Mouse (Mus musculus): ENCODE results near the gene Lamb1. TPM values are rescaled to one million over a fixed set of nuclear protein-coding genes. Genes with fewer than 3 reads are reported as not detected.
A peak's percentile ranks its signal among the peaks of the same experiment; 100 is the strongest.

The Lamb1 gene
- polyA plus RNA-seq, 1 experiment: 96.1 TPM

- Histone ChIP-seq H3K79me2 (ENCODE audit: control insufficient read depth, insufficient read depth) (no peaks in the 10 kb centered on the region), H3K27me3 (ENCODE audit: control insufficient read depth, insufficient read depth, insufficient read length) (no peaks in the 10 kb centered on the region), H3ac (ENCODE audit: control insufficient read depth, insufficient read length, low read depth) (no peak overlapping the region), H3K79me3 (ENCODE audit: low read depth) (no peaks in the 10 kb centered on the region), H3K36me3 (ENCODE audit: control insufficient read depth, insufficient read depth) (no peaks in the 10 kb centered on the region), H3K4me3 (ENCODE audit: insufficient read depth, poor library complexity, severe bottlenecking) (no peak overlapping the region)
- no peak for TF ChIP-seq CTCF (IDR thresholded peaks at IDR 0.05; ENCODE audit: control insufficient read depth, insufficient read depth, insufficient read length)
- no peak for TF ChIP-seq MYOG (IDR thresholded peaks at IDR 0.05; ENCODE audit: control insufficient read depth, extremely low read depth, insufficient read length)
- no peak for TF ChIP-seq MAX (IDR thresholded peaks at IDR 0.05)
- TF ChIP-seq MYOD1 (IDR thresholded peaks at IDR 0.05; ENCODE audit: control insufficient read depth, insufficient read length, low read depth): peak; percentile 65
Observed at GRCm38 (mm10) chr12:31252259-31252658, 12.8 kb upstream of the Lamb1 start.

- Histone ChIP-seq H3ac (ENCODE audit: control insufficient read depth, insufficient read length, low read depth) (no peak overlapping the region), H3K36me3 (ENCODE audit: control insufficient read depth, insufficient read depth) (no peaks in the 10 kb centered on the region), H3K27me3 (ENCODE audit: control insufficient read depth, insufficient read depth, insufficient read length) (no peaks in the 10 kb centered on the region), H3K79me2 (ENCODE audit: control insufficient read depth, insufficient read depth) (no peaks in the 10 kb centered on the region), H3K4me3 (ENCODE audit: insufficient read depth, poor library complexity, severe bottlenecking) (no peak overlapping the region), H3K79me3 (ENCODE audit: low read depth) (no peaks in the 10 kb centered on the region)
- TF ChIP-seq FOSL1 (IDR thresholded peaks at IDR 0.05; ENCODE audit: insufficient read depth, low read length, poor library complexity, severe bottlenecking) (no peak), MYOG (IDR thresholded peaks at IDR 0.05; ENCODE audit: control insufficient read depth, extremely low read depth, insufficient read length) (no peak), USF1 (IDR thresholded peaks at IDR 0.05; ENCODE audit: low read depth) (no peak)
Observed at GRCm38 (mm10) chr12:31254978-31255377, 10.1 kb upstream of the Lamb1 start.

GRCm38 (mm10) chr12:31256121-31256903 lies 8.7 kb upstream of the Lamb1 start:
- H3K79me3 ChIP-seq (ENCODE audit: low read depth): no peaks in the 10 kb centered on the region
- H3K27me3 ChIP-seq (ENCODE audit: control insufficient read depth, insufficient read depth, insufficient read length): no peaks in the 10 kb centered on the region
- H3ac ChIP-seq (ENCODE audit: control insufficient read depth, insufficient read length, low read depth): no peak overlapping the region
- no peak overlapping the region for H3K4me3 ChIP-seq (ENCODE audit: insufficient read depth, poor library complexity, severe bottlenecking)
- TF ChIP-seq CEBPB (IDR thresholded peaks at IDR 0.05; ENCODE audit: low read depth) (no peak), MYOD1 (IDR thresholded peaks at IDR 0.05; ENCODE audit: control insufficient read depth, insufficient read length, low read depth) (no peak), MYOG (IDR thresholded peaks at IDR 0.05; ENCODE audit: control insufficient read depth, extremely low read depth, insufficient read length) (no peak), USF1 (IDR thresholded peaks at IDR 0.05; ENCODE audit: low read depth) (no peak), CTCF (IDR thresholded peaks at IDR 0.05; ENCODE audit: control insufficient read depth, insufficient read depth, insufficient read length) (no peak), FOSL1 (IDR thresholded peaks at IDR 0.05; ENCODE audit: insufficient read depth, low read length, poor library complexity, severe bottlenecking) (no peak), MAX (IDR thresholded peaks at IDR 0.05) (no peak)
- no peaks in the 10 kb centered on the region for H3K36me3 ChIP-seq (ENCODE audit: control insufficient read depth, insufficient read depth)
- H3K79me2 ChIP-seq (ENCODE audit: control insufficient read depth, insufficient read depth): no peaks in the 10 kb centered on the region

- Histone ChIP-seq H3K27me3 (ENCODE audit: control insufficient read depth, insufficient read depth, insufficient read length) (no peaks in the 10 kb centered on the region), H3ac (ENCODE audit: control insufficient read depth, insufficient read length, low read depth) (no peak overlapping the region), H3K79me2 (ENCODE audit: control insufficient read depth, insufficient read depth) (peaks cover 25% of the 10 kb centered on the region), H3K36me3 (ENCODE audit: control insufficient read depth, insufficient read depth) (no peaks in the 10 kb centered on the region), H3K79me3 (ENCODE audit: low read depth) (peaks cover 16% of the 10 kb centered on the region), H3K4me3 (ENCODE audit: insufficient read depth, poor library complexity, severe bottlenecking) (no peak overlapping the region)
- TF ChIP-seq MYOG (IDR thresholded peaks at IDR 0.05; ENCODE audit: control insufficient read depth, extremely low read depth, insufficient read length) (no peak), MYOD1 (IDR thresholded peaks at IDR 0.05; ENCODE audit: control insufficient read depth, insufficient read length, low read depth) (no peak), MAX (IDR thresholded peaks at IDR 0.05) (no peak), CEBPB (IDR thresholded peaks at IDR 0.05; ENCODE audit: low read depth) (no peak), USF1 (IDR thresholded peaks at IDR 0.05; ENCODE audit: low read depth) (no peak), CTCF (IDR thresholded peaks at IDR 0.05; ENCODE audit: control insufficient read depth, insufficient read depth, insufficient read length) (no peak), FOSL1 (IDR thresholded peaks at IDR 0.05; ENCODE audit: insufficient read depth, low read length, poor library complexity, severe bottlenecking) (no peak)
Observed at GRCm38 (mm10) chr12:31261882-31262281, 3.2 kb upstream of the Lamb1 start.

GRCm38 (mm10) chr12:31263921-31264320 lies 1.1 kb upstream of the Lamb1 start:
- Histone ChIP-seq H3K27me3 (ENCODE audit: control insufficient read depth, insufficient read depth, insufficient read length) (no peaks in the 10 kb centered on the region), H3K4me3 (ENCODE audit: insufficient read depth, poor library complexity, severe bottlenecking) (no peak overlapping the region)
- TF ChIP-seq CTCF (IDR thresholded peaks at IDR 0.05; ENCODE audit: control insufficient read depth, insufficient read depth, insufficient read length) (no peak), CEBPB (IDR thresholded peaks at IDR 0.05; ENCODE audit: low read depth) (no peak), MYOG (IDR thresholded peaks at IDR 0.05; ENCODE audit: control insufficient read depth, extremely low read depth, insufficient read length) (no peak), FOSL1 (IDR thresholded peaks at IDR 0.05; ENCODE audit: insufficient read depth, low read length, poor library complexity, severe bottlenecking) (no peak), MYOD1 (IDR thresholded peaks at IDR 0.05; ENCODE audit: control insufficient read depth, insufficient read length, low read depth) (no peak), MAX (IDR thresholded peaks at IDR 0.05) (no peak), USF1 (IDR thresholded peaks at IDR 0.05; ENCODE audit: low read depth) (no peak)

More at GRCm38 (mm10) chr12:31263921-31264320, 1.1 kb upstream of the Lamb1 start:
- Histone ChIP-seq H3K79me2 (ENCODE audit: control insufficient read depth, insufficient read depth) (peaks cover 45% of the 10 kb centered on the region), H3ac (ENCODE audit: control insufficient read depth, insufficient read length, low read depth) (no peak overlapping the region), H3K36me3 (ENCODE audit: control insufficient read depth, insufficient read depth) (peaks cover 17% of the 10 kb centered on the region), H3K79me3 (ENCODE audit: low read depth) (peaks cover 36% of the 10 kb centered on the region)

Data from C2C12 (cell line).